Mouse (Mus musculus): ENCODE data around the gene Catsper2.

GRCm38 (mm10) chr2:121372266-121372665 lies 41.3 kb downstream of the Catsper2 start:
- no peak for TF ChIP-seq CTCF (IDR thresholded peaks at IDR 0.05; ENCODE audit: extremely low read depth, insufficient read depth, insufficient read length, insufficient replicate concordance)
- TF ChIP-seq POLR2A (IDR thresholded peaks at IDR 0.05; ENCODE audit: low read depth, low read length) = no peak
